Mouse (Mus musculus) testis, adult 2 months (tissue): ENCODE measurements at regions not wholly inside any gene's neighbourhood (a gene's known extent, or its start where the extent isn't known, plus 50 kb on each side); places are given as distances from the start of the nearest gene placed in this dataset.

Experiments used
- H3K27ac ChIP-seq: fragments of 200-500 bp; 2 replicates; pipeline ENCODE4 v1.5.1; 2012; ENCODE audit warnings: low read depth, low read length; ENCODE audit not compliant: control insufficient read depth, insufficient read depth
- H3K27me3 ChIP-seq: fragments of 200-500 bp; 2 replicates; pipeline ENCODE4 v1.6.1; 2012; ENCODE audit warnings: mild to moderate bottlenecking, low read length, moderate library complexity; ENCODE audit not compliant: control insufficient read depth, insufficient read depth
- H3K36me3 ChIP-seq: fragments of 200-500 bp; 2 replicates; pipeline ENCODE4 v1.6.1; 2012; ENCODE audit warnings: mild to moderate bottlenecking, low read length; ENCODE audit not compliant: control insufficient read depth, insufficient read depth
- H3K4me1 ChIP-seq: fragments of 200-500 bp; 2 replicates; pipeline ENCODE4 v1.6.1; 2012; ENCODE audit warnings: low read length; ENCODE audit not compliant: control insufficient read depth, insufficient read depth
- H3K4me3 ChIP-seq: fragments of 200-500 bp; 2 replicates; pipeline ENCODE4 v1.5.1; 2012; ENCODE audit warnings: low read depth, mild to moderate bottlenecking, low read length, moderate library complexity, mixed read lengths; ENCODE audit not compliant: control insufficient read depth
- CTCF ChIP-seq: fragments of 200-500 bp; IDR thresholded peaks from 2 replicates; pipeline ENCODE4 v1.5.1; 2012; ENCODE audit warnings: low read depth, mild to moderate bottlenecking, inconsistent platforms, low read length, moderate library complexity; ENCODE audit not compliant: control insufficient read depth, insufficient read depth, insufficient replicate concordance
- POLR2A ChIP-seq: fragments of 200-500 bp; IDR thresholded peaks from 2 replicates; pipeline ENCODE4 v1.6.1; 2012; ENCODE audit warnings: low read depth, mild to moderate bottlenecking, inconsistent platforms, low read length, moderate library complexity; ENCODE audit not compliant: control insufficient read depth

GRCm38 (mm10) chr11:30358196-30358595 lies 90.2 kb upstream of the Sptbn1 start:
- Histone ChIP-seq H3K27me3 (no peaks in the 10 kb centered on the region), H3K27ac (no peak overlapping the region), H3K4me3 (no peak overlapping the region), H3K4me1 (no peaks in the 10 kb centered on the region), H3K36me3 (no peaks in the 10 kb centered on the region)
- TF ChIP-seq POLR2A: no peak
- TF ChIP-seq CTCF: no peak

GRCm38 (mm10) chr11:30355356-30355755 lies 87.4 kb upstream of the Sptbn1 start:
- no peaks in the 10 kb centered on the region for H3K36me3 ChIP-seq
- H3K27me3 ChIP-seq: no peaks in the 10 kb centered on the region
- H3K4me3 ChIP-seq: no peak overlapping the region
- no peaks in the 10 kb centered on the region for H3K4me1 ChIP-seq
- no peak for TF ChIP-seq POLR2A
- no peak for TF ChIP-seq CTCF
- no peak overlapping the region for H3K27ac ChIP-seq

- no peak for TF ChIP-seq CTCF
- no peak for TF ChIP-seq POLR2A
- Histone ChIP-seq H3K27me3 (no peaks in the 10 kb centered on the region), H3K4me3 (no peak overlapping the region), H3K27ac (no peak overlapping the region), H3K4me1 (no peaks in the 10 kb centered on the region), H3K36me3 (no peaks in the 10 kb centered on the region)
These were observed 58.4 kb upstream of the Sptbn1 start for GRCm38 (mm10) chr11:30326371-30326770.
